Mouse (Mus musculus): Measurements from ENCODE around the gene Stim1. TPM values are rescaled to one million over a fixed set of nuclear protein-coding genes. Genes with fewer than 3 reads are reported as not detected.
"Not testable (repeated sequence)": the region's sequence is repeated elsewhere in the genome, so short reads cannot be mapped to it uniquely, and the experiment has no call there.

The Stim1 gene
- polyA plus RNA-seq, 1 experiment from 2014 or later = 23.3 TPM

GRCm38 (mm10) chr7:102476601-102477000 is 209.0 kb downstream of the Stim1 start:
- no peaks in the 10 kb centered on the region; the same call in 1 of the 2 replicates for H3K4me1 ChIP-seq (replicated peaks; ENCODE audit: control insufficient read depth, insufficient read depth, low read length)
- 92% methylated on average over 5 of the region's 5 CpGs for WGBS
- no peak for DNase-seq (ENCODE audit: low spot score)
- H3K27me3 ChIP-seq (replicated peaks; ENCODE audit: control insufficient read depth, insufficient read depth, low read length) = no peaks in the 10 kb centered on the region
- no peak overlapping the region for H3K4me2 ChIP-seq
- no peak overlapping the region for H3K9ac ChIP-seq (ENCODE audit: low read depth, low read length)
- H3K27ac ChIP-seq (ENCODE audit: low read depth, low read length) = no peak overlapping the region
- no peaks in the 10 kb centered on the region for H3K36me3 ChIP-seq (ENCODE audit: control insufficient read depth, insufficient read depth, low read length)
- H3K4me3 ChIP-seq (ENCODE audit: low read depth, low read length) = no peak overlapping the region
- no peak for ATAC-seq (replicated peaks; ENCODE audit: low FRiP score)
- no peaks in the 10 kb centered on the region for H3K9me3 ChIP-seq (ENCODE audit: control insufficient read depth, low read length)

- Histone ChIP-seq H3K9ac (ENCODE audit: low read depth, low read length) (no peak overlapping the region), H3K4me2 (no peak overlapping the region), H3K36me3 (ENCODE audit: control insufficient read depth, insufficient read depth, low read length) (no peaks in the 10 kb centered on the region), H3K27ac (ENCODE audit: low read depth, low read length) (no peak overlapping the region), H3K9me3 (ENCODE audit: control insufficient read depth, low read length) (no peaks in the 10 kb centered on the region), H3K4me3 (ENCODE audit: low read depth, low read length) (no peak overlapping the region), H3K27me3 (replicated peaks; ENCODE audit: control insufficient read depth, insufficient read depth, low read length) (no peaks in the 10 kb centered on the region), H3K4me1 (replicated peaks; ENCODE audit: control insufficient read depth, insufficient read depth, low read length) (no peaks in the 10 kb centered on the region; the same call in 1 of the 2 replicates)
- DNase-seq (ENCODE audit: low spot score) (no peak), ATAC-seq (replicated peaks; ENCODE audit: low FRiP score) (0 out of 2 replicates have a peak, but pooled peaks have one; percentile 15)
- WGBS = 80% methylated on average over 11 of the region's 11 CpGs
Measured at GRCm38 (mm10) chr7:102477377-102477776, 209.8 kb downstream of the Stim1 start.

GRCm38 (mm10) chr7:102478425-102478824 is 210.8 kb downstream of the Stim1 start:
- Histone ChIP-seq H3K27me3 (replicated peaks; ENCODE audit: control insufficient read depth, insufficient read depth, low read length) (no peaks in the 10 kb centered on the region), H3K9ac (ENCODE audit: low read depth, low read length) (no peak overlapping the region), H3K4me1 (replicated peaks; ENCODE audit: control insufficient read depth, insufficient read depth, low read length) (no peaks in the 10 kb centered on the region; the same call in 1 of the 2 replicates), H3K4me3 (ENCODE audit: low read depth, low read length) (no peak overlapping the region), H3K27ac (ENCODE audit: low read depth, low read length) (no peak overlapping the region), H3K4me2 (no peak overlapping the region), H3K36me3 (ENCODE audit: control insufficient read depth, insufficient read depth, low read length) (no peaks in the 10 kb centered on the region), H3K9me3 (ENCODE audit: control insufficient read depth, low read length) (no peaks in the 10 kb centered on the region)
- no peak for DNase-seq (ENCODE audit: low spot score)
- peak; percentile 21; the same call in 1 of the 2 replicates for ATAC-seq (replicated peaks; ENCODE audit: low FRiP score)
- WGBS = 89% methylated on average over 4 of the region's 4 CpGs

GRCm38 (mm10) chr7:102478926-102479325 is 211.3 kb downstream of the Stim1 start:
- no peak overlapping the region for H3K4me2 ChIP-seq
- no peaks in the 10 kb centered on the region; the same call in 1 of the 2 replicates for H3K4me1 ChIP-seq (replicated peaks; ENCODE audit: control insufficient read depth, insufficient read depth, low read length)
- no peaks in the 10 kb centered on the region for H3K9me3 ChIP-seq (ENCODE audit: control insufficient read depth, low read length)
- ATAC-seq (replicated peaks; ENCODE audit: low FRiP score) (no peak), DNase-seq (ENCODE audit: low spot score) (no peak)
- no peaks in the 10 kb centered on the region for H3K27me3 ChIP-seq (replicated peaks; ENCODE audit: control insufficient read depth, insufficient read depth, low read length)
- no peak overlapping the region for H3K4me3 ChIP-seq (ENCODE audit: low read depth, low read length)
- no peaks in the 10 kb centered on the region for H3K36me3 ChIP-seq (ENCODE audit: control insufficient read depth, insufficient read depth, low read length)
- 76% methylated on average over 3 of the region's 3 CpGs for WGBS
- no peak overlapping the region for H3K27ac ChIP-seq (ENCODE audit: low read depth, low read length)
- no peak overlapping the region for H3K9ac ChIP-seq (ENCODE audit: low read depth, low read length)

DNA sequence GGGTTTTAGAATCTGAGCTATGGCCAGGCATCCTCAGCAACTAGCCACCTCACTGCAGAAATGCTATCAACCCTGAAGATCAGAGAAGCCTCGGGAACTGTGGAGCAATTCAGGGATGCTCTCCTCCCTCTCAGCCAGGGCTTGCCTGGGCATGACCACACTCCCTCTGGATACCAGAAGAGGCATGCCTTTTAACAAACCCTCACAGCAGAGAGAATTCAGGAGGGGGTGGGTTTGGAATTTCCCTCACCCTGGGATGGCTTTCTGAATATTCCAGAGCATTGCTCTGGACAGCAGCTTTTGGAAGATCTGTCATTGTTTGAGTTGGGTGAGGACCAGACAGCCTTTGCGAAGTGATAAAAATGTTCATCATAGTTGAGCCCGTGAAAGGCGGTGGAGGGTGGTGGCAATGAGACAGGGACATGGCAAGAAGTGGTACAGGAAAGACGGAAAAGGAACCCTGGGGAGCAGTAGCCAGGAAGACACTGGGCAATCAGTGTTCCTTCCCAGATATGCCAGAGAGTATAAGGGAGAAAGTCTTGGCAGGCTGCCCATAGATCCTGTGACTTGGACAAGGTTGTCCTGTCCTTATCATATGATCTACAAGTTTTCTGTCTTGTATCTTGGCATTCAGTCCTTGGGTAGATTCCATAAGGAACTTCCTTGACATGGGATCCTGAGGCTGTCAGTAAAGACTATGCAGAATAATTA is 211.9 kb downstream of the Stim1 start:
- H3K4me3 ChIP-seq (ENCODE audit: low read depth, low read length) = no peak overlapping the region
- WGBS = 78% methylated on average over 5 of the region's 5 CpGs
- no peak overlapping the region for H3K27ac ChIP-seq (ENCODE audit: low read depth, low read length)
- H3K4me2 ChIP-seq = no peak overlapping the region
- DNase-seq (ENCODE audit: low spot score) (no peak), ATAC-seq (replicated peaks; ENCODE audit: low FRiP score) (no peak)
- H3K36me3 ChIP-seq (ENCODE audit: control insufficient read depth, insufficient read depth, low read length) = no peaks in the 10 kb centered on the region
- H3K9ac ChIP-seq (ENCODE audit: low read depth, low read length) = no peak overlapping the region
- H3K4me1 ChIP-seq (replicated peaks; ENCODE audit: control insufficient read depth, insufficient read depth, low read length) = no peaks in the 10 kb centered on the region; the same call in 1 of the 2 replicates
- no peaks in the 10 kb centered on the region for H3K27me3 ChIP-seq (replicated peaks; ENCODE audit: control insufficient read depth, insufficient read depth, low read length)
- no peaks in the 10 kb centered on the region for H3K9me3 ChIP-seq (ENCODE audit: control insufficient read depth, low read length)

DNA sequence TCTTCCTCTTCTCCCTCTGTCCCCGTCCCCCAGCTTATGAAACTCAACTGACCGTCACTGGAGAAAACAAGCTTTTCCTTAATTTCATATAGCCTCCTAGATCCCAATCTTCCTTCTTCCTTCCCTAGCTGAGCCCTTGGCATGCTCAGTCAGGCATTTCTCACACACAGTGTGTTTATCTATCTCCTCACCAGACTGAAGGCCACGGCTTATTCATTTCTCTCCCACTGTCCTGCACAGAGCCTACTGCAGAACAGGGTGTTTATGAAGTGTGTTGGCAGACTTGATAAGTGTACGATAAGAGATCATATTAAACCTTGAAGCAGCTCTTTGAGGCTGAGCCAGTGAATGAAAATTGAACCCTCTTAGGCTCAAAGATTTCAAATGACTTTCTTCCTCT is 213.2 kb downstream of the Stim1 start:
- Histone ChIP-seq H3K27me3 (replicated peaks; ENCODE audit: control insufficient read depth, insufficient read depth, low read length) (no peaks in the 10 kb centered on the region), H3K9me3 (ENCODE audit: control insufficient read depth, low read length) (no peaks in the 10 kb centered on the region), H3K36me3 (ENCODE audit: control insufficient read depth, insufficient read depth, low read length) (no peaks in the 10 kb centered on the region), H3K4me2 (no peak overlapping the region), H3K4me1 (replicated peaks; ENCODE audit: control insufficient read depth, insufficient read depth, low read length) (peaks cover 3% of the 10 kb centered on the region), H3K9ac (ENCODE audit: low read depth, low read length) (no peak overlapping the region), H3K27ac (ENCODE audit: low read depth, low read length) (no peak overlapping the region), H3K4me3 (ENCODE audit: low read depth, low read length) (no peak overlapping the region)
- DNase-seq (ENCODE audit: low spot score) (no peak), ATAC-seq (replicated peaks; ENCODE audit: low FRiP score) (no peak)
- 67% methylated on average over 4 of the region's 4 CpGs for WGBS

- ATAC-seq (replicated peaks; ENCODE audit: low FRiP score) (no peak), DNase-seq (ENCODE audit: low spot score) (no peak)
- no peaks in the 10 kb centered on the region for H3K36me3 ChIP-seq (ENCODE audit: control insufficient read depth, insufficient read depth, low read length)
- H3K4me3 ChIP-seq (ENCODE audit: low read depth, low read length) = no peak within 1 kb of the TSS
- H3K4me1 ChIP-seq (replicated peaks; ENCODE audit: control insufficient read depth, insufficient read depth, low read length) = peaks cover 10% of the 10 kb centered on the region
- H3K27ac ChIP-seq (ENCODE audit: low read depth, low read length) = no peak within 1 kb of the TSS
- H3K27me3 ChIP-seq (replicated peaks; ENCODE audit: control insufficient read depth, insufficient read depth, low read length) = no peaks in the 10 kb centered on the region
- 84% methylated on average over 4 of the region's 4 CpGs for WGBS
- no peak within 1 kb of the TSS for H3K9ac ChIP-seq (ENCODE audit: low read depth, low read length)
- no peak within 1 kb of the TSS for H3K4me2 ChIP-seq
- no peaks in the 10 kb centered on the region for H3K9me3 ChIP-seq (ENCODE audit: control insufficient read depth, low read length)
Measured at GRCm38 (mm10) chr7:102481579-102481978, 214.0 kb downstream of the Stim1 start, which contains the start of gene Olfr543. TSS of gene Olfr543 (minus strand) at chr7:102481679.

DNA sequence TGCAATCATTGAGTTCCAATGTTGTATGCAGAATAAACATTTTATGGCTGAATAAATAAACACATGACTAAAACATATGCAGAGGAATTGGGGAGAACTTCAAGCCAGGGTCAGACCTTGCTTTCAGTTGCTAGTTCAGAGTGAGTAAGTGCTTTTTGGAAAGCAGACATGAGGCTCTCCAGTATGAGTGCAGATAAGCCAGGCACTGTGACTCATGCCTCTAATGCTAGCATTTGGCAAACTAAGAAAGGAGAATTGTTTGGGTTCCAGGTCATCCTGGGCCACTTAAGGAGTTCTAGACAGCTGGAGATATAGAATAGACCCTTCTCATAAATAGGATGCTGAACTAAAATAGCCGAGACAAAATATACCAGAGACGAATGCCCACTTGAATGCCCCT is 216.1 kb downstream of the Stim1 start:
- no peaks in the 10 kb centered on the region for H3K36me3 ChIP-seq (ENCODE audit: control insufficient read depth, insufficient read depth, low read length)
- H3K4me2 ChIP-seq = no peak overlapping the region
- H3K9me3 ChIP-seq (ENCODE audit: control insufficient read depth, low read length) = no peaks in the 10 kb centered on the region
- WGBS = 90% methylated on average over 2 of the region's 2 CpGs
- H3K4me3 ChIP-seq (ENCODE audit: low read depth, low read length) = no peak overlapping the region
- H3K27ac ChIP-seq (ENCODE audit: low read depth, low read length) = no peak overlapping the region
- ATAC-seq (replicated peaks; ENCODE audit: low FRiP score) = no peak
- DNase-seq (ENCODE audit: low spot score) = no peak
- H3K9ac ChIP-seq (ENCODE audit: low read depth, low read length) = no peak overlapping the region
- peaks cover 12% of the 10 kb centered on the region for H3K4me1 ChIP-seq (replicated peaks; ENCODE audit: control insufficient read depth, insufficient read depth, low read length)
- no peaks in the 10 kb centered on the region for H3K27me3 ChIP-seq (replicated peaks; ENCODE audit: control insufficient read depth, insufficient read depth, low read length)

DNA sequence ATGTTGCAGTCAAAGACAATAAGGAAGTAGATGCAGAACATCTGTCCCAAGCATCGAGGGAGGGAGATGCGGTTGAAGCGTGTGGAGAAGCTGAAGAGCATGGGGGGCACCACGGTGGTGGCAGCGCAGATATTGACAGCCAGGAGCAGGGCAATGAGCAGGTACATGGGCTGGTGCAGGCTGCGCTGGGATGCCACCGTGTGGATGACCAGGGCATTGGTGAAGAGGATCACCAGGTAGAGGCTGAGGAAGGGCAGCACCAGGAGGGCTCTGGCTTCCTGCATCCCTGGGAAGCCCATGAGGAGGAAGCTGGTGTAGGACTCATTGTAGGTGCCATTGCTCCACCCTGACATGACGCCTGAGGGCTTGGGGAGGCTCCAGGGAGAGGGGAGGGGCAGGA is 217.2 kb downstream of the Stim1 start:
- 58% methylated on average over 8 of the region's 8 CpGs for WGBS
- not testable (repeated sequence) for H3K27me3 ChIP-seq (replicated peaks; ENCODE audit: control insufficient read depth, insufficient read depth, low read length); H3K9me3 ChIP-seq (ENCODE audit: control insufficient read depth, low read length); H3K4me3 ChIP-seq (ENCODE audit: low read depth, low read length); H3K9ac ChIP-seq (ENCODE audit: low read depth, low read length); H3K4me2 ChIP-seq; H3K36me3 ChIP-seq (ENCODE audit: control insufficient read depth, insufficient read depth, low read length); H3K27ac ChIP-seq (ENCODE audit: low read depth, low read length); DNase-seq (ENCODE audit: low spot score)
- peak; percentile 32; the same call in 1 of the 2 replicates for ATAC-seq (replicated peaks; ENCODE audit: low FRiP score)
- H3K4me1 ChIP-seq (replicated peaks; ENCODE audit: control insufficient read depth, insufficient read depth, low read length) = peaks cover 12% of the 10 kb centered on the region

Measured in liver, embryonic 11.5 days (tissue).